Mouse (Mus musculus): ENCODE results near the gene Bcl9. TPM values are rescaled to one million over a fixed set of nuclear protein-coding genes. Genes with fewer than 3 reads are reported as not detected.

The Bcl9 gene
- total RNA-seq, 1 experiment from 2014 or later: 1.3 TPM

DNA sequence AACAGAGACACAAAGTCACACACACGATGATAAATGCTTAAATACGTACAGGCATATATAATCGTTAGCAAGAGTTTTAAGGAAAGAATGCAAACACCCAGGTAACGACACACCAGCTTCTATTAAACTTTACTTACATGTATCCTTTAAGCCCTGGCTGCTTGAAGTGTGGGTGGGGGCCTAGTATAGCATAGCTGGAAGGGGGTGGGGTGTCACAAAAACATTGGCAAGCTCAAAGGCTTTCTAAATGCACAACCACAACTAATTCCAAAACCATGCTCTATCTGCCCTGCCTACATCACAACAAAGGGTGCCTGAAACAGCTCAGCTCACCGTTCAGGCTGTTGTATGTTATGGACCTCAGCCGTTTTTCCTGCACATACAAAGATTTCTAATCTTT, 57.9 kb downstream of the Bcl9 start:
- no peak for ATAC-seq (replicated peaks; ENCODE audit: insufficient number of reproducible peaks, low FRiP score, low TSS enrichment, poor library complexity, severe bottlenecking)

DNA sequence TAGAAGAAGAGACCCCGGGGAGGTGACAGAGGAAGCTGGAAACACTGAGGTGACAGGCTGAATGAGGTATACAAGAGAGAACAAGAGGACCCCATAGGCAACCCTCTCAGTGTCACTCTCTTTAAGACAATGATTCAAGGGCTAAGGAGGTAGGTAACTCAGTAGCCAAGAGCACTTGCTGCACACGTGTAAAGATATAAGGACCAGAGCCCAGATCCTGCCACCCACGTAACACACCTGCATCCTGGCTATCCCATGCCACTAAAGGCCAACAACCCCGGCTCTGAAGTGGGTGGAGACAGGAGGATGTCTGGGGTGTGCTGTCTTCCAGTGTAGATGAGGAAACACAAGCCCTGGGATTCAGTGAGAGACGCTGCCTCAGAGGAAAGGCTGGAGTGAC, 58.4 kb downstream of the Bcl9 start:
- ATAC-seq (replicated peaks; ENCODE audit: insufficient number of reproducible peaks, low FRiP score, low TSS enrichment, poor library complexity, severe bottlenecking): no peak

DNA sequence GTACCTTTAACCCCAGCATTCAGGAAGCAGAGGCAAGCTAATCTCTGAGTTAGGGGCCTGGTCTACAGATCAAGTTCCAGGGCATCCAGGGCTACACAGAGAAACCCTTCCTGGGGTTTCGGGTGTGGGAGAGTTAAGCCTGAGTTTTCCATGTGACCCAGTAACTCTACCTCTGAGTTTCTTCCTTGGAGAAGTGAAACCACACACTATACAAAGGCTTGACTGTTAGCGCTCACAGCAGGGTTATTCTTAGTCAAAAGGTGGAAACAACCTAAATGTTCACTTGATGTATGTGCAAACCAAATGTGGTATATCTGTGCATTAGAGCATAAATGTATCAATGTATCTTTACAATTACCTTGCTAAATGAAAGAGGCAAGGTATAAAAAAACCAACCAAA, 59.2 kb downstream of the Bcl9 start:
- ATAC-seq (replicated peaks; ENCODE audit: insufficient number of reproducible peaks, low FRiP score, low TSS enrichment, poor library complexity, severe bottlenecking): no peak

DNA sequence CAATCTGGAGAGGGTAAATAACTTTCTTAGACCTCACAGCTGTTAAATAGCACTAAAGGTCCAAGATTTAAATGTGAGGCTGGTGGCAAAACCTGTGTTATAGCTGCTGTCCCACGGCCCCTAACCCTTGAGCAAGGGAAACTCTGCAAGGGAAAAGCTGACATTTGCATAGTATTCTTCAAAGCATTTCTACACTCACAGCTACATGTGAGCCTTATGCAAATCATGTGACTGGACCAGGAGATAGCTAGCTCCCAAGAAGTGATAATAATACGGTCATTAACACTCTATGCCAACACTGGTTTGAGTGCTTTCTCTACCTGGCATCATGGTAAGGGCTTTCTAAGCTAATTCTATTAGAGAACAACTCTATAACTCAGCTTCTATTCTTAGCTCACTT, 60.3 kb downstream of the Bcl9 start:
- no peak for ATAC-seq (replicated peaks; ENCODE audit: insufficient number of reproducible peaks, low FRiP score, low TSS enrichment, poor library complexity, severe bottlenecking)

DNA sequence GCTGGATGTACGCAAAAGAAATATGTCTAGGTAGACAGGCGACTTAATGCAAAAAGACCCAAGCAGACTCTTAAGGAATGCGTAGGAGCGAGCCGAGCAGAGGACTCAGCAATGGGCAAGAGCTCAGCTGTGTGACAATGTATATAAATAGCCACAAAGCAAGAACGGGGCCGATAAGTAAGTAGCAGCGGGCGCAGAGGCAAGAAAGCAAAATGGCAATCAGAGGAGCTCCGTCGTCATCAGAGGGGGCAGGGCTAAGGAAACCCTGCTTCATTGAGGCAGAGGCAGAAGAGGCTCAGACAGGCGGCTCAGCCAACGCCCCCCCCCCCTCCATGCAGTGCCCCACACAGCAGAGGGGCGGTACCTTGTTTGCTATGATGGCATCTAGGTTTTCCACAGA, 62.9 kb downstream of the Bcl9 start:
- no peak for ATAC-seq (replicated peaks; ENCODE audit: insufficient number of reproducible peaks, low FRiP score, low TSS enrichment, poor library complexity, severe bottlenecking)

DNA sequence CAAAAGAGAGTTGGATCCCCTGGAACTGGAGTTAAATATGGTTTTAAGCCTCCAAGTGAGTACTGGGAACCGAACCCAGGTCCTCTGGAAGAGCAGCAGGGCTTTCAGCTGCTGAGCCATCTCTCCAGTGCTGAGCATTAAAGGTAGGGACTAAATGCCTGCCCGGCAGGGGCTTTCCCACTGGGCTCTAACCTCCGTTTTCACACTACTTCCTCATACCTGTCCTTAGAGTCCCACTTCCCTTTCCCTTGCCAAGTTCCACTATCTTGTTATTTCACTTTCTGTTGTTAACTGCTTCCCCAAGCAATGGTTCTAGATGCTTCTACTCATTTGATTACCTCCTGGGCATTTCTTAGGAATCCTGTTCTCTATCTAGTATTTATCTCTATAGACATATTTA, 65.4 kb downstream of the Bcl9 start:
- ATAC-seq (replicated peaks; ENCODE audit: insufficient number of reproducible peaks, low FRiP score, low TSS enrichment, poor library complexity, severe bottlenecking): peak; percentile 69

DNA sequence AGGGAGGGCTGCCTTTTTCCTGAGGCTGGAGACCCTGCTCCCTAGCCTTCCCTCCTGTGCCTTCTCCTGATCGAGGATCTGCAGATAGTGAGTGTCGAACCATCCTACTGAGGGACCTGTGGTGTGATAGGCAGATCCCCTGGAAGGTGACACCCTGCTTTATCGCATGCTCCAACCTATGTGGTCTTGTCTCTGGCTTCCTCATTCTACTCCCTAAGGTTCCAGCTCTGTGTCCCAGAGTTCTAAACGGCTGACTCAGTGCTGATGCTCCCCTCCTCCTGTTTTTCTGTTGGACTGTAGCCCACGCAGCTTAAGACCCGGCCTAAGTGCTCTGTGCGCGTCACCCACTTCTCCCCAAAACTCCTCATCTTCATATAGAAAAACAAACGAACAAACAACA, 65.9 kb downstream of the Bcl9 start:
- ATAC-seq (replicated peaks; ENCODE audit: insufficient number of reproducible peaks, low FRiP score, low TSS enrichment, poor library complexity, severe bottlenecking): no peak

DNA sequence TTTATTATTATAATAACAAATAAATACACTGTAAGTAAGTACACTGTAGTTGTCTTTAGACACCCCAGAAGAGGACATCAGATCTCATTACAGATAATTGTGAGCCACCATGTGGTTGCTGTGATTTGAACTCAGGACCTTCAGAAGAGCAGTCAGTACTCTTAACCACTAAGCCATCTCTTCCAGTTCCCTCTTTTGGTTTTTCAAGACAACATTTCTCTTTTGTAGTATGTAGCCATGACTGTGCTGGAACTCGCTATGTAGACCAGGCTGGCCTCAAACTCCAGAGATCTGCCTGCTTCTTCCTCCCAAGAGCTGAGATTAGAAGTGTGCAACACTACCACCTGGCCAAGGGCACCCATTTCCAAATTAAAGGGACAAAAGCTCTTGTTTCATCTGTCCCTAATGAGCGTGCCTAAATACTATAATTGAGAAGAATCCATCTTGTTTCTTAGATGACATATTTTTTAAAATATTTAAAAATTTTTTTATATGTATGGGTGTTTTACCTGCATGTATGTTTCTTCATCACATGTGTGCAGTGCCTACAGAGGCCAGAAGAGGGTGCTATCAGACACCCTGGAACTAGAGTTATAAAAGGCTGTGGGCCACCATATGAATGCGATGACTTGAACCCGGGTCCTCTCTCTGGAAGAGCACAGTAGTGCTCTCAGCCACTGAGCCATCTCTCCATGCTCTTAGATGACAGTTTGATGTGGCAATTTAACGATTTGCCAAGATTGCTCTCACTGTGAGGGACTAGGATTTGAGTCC, 66.9 kb downstream of the Bcl9 start:
- ATAC-seq (replicated peaks; ENCODE audit: insufficient number of reproducible peaks, low FRiP score, low TSS enrichment, poor library complexity, severe bottlenecking): no peak

DNA sequence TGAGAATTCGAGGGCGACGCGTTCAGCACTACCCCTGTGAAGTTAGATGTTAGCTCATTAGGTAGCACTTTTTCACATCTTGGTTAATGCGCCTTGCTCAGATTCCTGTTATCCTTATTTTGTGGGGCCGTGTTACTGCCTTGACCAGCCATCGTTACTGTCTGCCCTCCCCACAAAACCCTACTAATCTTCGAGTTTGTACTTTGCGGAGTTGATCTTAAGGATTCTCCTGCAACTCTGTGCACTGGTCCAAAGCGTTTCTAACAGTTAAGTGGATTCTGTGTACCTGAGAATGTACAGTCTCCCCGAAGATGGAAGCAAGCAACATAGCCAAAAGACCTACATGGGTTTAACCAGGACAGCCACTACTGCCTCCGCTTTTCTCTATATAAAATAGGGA, 69.3 kb downstream of the Bcl9 start:
- ATAC-seq (replicated peaks; ENCODE audit: insufficient number of reproducible peaks, low FRiP score, low TSS enrichment, poor library complexity, severe bottlenecking): no peak

DNA sequence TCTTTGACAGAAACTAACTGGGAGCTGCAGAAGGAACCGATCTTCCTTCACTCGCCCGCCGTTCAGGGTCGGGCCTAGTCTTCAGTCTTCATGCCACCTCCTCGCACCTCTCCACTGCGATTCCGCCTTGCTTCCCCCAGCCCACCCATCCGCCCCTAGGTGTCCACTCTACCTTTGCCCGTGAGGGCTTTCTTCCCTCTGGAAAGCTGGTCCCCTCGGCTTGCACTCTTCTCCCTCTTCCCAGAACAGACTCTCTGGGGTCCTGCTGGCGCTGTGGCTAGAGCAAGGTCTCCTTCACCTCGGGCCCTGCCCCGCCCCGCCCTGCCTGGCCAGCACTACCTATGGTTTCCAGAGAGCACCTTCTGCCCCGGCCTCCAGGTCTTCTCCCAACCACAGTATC, 69.7 kb downstream of the Bcl9 start:
- ATAC-seq (replicated peaks; ENCODE audit: insufficient number of reproducible peaks, low FRiP score, low TSS enrichment, poor library complexity, severe bottlenecking): no peak; the same call in 1 of the 2 replicates

DNA sequence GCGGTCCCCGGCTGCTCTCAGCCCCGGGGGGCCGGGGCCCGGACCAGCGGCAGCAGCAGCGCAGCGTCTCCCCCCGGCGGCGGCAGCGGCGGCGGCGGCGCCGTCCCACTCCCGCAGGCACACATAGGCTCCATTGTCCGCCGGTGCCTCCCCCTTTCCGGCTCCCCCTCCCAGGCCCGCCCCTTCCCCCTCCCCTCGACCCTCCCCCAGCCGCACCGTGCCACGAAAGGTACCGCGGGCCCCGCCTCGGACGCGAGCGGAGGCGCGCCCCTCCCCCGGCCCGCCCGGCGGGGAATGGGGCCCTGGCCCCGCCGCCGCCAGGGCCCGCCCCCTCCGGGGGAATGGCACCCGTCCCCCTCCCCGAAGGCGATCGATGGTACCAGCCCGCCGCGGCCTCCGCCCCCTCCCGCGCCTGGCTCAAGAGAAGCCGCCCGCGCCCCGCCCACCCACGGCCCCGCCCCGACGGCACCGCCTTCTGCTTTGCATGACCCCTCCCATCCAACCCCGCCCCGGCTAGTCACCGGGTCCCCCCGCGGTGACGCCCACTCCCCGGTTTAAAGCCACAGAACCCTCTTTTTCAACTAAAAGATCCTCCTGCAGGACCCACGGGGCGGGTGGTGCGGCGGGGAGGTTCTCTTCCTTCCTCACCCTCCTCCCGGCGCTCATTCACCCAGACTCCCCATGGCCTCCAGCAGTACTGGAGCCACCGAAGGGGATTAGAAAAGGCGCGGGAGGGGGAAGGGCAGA, 70.3 kb downstream of the Bcl9 start:
- peak; percentile 84 for ATAC-seq (replicated peaks; ENCODE audit: insufficient number of reproducible peaks, low FRiP score, low TSS enrichment, poor library complexity, severe bottlenecking)

DNA sequence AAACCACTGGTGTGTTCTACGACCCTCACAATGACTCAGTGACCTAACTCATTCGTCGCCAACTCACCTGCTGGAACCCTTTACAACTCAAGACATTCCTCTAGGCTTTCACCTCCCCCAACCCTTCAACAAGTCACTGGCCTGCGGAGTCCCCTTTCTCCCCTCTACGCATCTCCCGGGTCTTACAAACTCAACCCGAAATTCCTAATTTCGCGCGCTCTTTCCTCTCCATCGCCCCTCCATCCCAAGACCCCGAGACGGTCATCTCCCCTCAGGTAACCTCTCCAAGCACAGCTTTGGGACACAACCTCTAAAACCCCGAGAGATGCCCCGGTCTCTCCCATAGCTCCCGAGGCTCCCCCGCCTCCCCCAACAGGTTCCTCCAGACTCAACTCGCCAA, 71.0 kb downstream of the Bcl9 start:
- ATAC-seq (replicated peaks; ENCODE audit: insufficient number of reproducible peaks, low FRiP score, low TSS enrichment, poor library complexity, severe bottlenecking): no peak

DNA sequence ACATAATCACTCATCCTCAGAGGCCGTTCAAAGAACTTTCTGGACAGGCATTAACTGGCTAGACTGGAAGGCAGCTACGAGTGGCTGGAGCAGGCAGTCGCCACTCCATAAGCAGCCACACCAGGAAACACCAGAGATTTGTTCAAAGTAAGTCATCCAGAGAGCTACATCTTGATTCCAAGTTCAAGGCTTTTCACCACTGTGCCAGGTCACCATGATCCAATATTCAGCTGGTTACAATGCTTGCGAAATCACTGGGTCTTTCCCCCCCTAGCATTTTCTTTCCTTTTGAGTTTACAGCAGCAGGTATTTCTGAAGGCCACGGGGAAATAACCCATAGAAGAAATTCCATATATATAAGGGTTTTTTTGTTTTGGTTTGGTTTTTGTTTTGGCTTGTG, 72.5 kb downstream of the Bcl9 start:
- no peak for ATAC-seq (replicated peaks; ENCODE audit: insufficient number of reproducible peaks, low FRiP score, low TSS enrichment, poor library complexity, severe bottlenecking)

DNA sequence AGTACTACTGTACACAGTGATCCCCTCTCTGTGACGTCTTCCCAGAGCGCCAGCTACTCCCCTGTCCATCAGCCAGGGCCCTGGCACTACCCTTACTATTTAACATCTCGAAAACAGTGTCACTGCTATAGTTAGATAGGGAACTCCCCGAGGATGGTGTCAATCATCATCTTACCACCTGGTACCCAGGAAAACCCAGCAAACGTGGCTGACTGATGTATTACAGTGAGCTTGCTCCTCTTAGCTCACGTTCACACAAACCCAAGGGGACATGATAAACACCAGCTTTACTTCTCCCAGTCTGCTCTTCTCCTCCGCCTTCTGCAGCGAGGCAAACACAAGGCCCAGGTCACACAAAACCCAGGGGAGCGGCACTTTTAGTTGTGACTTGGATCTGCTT, 74.5 kb downstream of the Bcl9 start:
- no peak for ATAC-seq (replicated peaks; ENCODE audit: insufficient number of reproducible peaks, low FRiP score, low TSS enrichment, poor library complexity, severe bottlenecking)

DNA sequence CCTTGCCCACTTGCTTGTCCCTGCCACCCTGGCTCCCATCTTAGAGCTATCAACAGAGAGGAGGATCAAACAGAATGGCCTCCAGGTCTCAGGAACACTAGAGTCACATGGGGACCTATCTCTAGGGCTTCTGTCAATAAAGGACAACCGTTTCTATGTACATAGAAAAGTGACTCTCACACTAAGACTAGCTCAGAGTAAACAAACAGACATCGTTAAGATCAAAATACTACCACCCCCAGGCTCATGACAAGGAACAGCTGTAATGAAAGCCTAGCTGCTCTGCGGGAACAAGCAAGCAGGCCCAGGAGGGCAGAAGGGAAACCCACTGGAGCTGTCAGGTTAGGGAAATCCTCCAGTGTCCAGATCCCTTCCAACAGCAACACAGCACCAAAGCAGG, 82.2 kb downstream of the Bcl9 start:
- ATAC-seq (replicated peaks; ENCODE audit: insufficient number of reproducible peaks, low FRiP score, low TSS enrichment, poor library complexity, severe bottlenecking): no peak

DNA sequence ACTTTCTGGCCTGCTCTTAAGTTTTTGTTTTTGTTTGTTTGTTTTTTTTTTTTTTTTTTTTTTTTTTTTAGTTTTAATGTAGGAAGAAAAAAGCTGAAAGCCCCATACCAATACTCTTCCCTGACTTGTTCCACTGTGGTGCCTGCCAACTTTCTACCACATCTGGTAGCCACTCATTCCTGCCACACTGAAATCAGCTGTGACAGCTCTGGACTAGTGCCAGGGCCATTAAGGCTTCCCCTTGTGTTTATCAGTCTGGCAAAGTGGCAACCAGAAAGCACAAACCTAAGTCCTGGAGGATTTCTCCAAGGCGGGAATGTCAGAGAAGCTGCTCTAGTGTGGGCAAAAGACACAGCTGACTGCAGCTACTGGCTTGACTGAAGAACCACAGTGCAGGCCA, 83.3 kb downstream of the Bcl9 start:
- ATAC-seq (replicated peaks; ENCODE audit: insufficient number of reproducible peaks, low FRiP score, low TSS enrichment, poor library complexity, severe bottlenecking): no peak

DNA sequence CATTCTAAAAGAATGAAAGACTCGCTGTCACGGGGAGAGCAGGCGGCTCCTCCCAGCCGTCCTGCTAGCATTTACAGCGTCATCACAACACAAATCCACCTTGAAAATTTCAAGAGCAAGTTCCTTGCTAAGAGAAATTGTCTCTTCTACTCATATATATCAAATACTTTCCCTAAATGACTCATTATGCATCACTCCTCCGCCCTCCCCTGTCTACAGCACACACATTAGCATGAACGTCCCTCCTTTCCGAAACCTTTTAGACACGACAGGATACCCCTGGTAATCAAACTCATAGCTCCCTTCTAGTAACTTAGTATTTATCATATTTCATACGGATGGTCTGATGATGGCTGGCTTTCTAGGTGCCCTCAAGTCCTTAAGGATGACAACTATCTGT, 83.8 kb downstream of the Bcl9 start:
- ATAC-seq (replicated peaks; ENCODE audit: insufficient number of reproducible peaks, low FRiP score, low TSS enrichment, poor library complexity, severe bottlenecking): no peak

DNA sequence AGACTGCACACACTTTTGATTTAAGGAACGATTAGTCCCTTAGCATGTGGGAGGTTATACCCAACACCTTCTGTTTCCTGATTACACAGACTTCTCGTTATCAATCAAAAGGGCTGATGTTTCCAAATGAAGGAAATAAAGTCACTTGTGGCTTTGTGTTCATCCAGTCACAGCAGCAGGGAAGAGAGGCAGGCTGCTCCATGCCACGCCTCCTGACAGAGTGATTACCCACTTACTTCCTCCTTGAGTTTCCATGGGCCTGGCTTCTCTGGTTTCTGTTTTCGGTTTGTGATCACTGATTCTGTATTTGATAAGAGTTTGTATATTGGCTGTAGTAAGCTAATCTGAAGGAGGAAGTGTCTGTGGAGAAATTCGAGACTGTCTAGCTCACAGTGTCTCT, 86.5 kb downstream of the Bcl9 start:
- ATAC-seq (replicated peaks; ENCODE audit: insufficient number of reproducible peaks, low FRiP score, low TSS enrichment, poor library complexity, severe bottlenecking): peak; percentile 60

DNA sequence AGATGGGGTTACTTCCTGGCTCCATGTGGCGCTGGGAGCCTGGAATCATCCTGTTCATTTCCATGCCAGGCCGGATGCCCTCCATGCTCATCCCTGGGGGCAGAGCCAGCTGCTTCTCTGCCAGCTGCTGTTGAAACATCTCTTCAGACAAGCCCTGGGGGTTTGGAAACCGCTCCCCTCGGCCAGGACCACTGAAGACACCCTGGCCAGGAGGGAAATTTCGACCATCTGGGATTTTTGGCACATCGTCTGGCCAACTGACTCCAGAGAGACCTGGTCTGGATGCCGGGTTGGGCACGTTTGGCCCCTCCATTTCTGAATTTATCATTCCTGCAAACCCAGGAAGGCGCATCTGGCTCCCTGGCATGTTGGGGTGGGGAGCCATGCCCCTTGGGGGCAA, 88.4 kb downstream of the Bcl9 start:
- ATAC-seq (replicated peaks; ENCODE audit: insufficient number of reproducible peaks, low FRiP score, low TSS enrichment, poor library complexity, severe bottlenecking): no peak

DNA sequence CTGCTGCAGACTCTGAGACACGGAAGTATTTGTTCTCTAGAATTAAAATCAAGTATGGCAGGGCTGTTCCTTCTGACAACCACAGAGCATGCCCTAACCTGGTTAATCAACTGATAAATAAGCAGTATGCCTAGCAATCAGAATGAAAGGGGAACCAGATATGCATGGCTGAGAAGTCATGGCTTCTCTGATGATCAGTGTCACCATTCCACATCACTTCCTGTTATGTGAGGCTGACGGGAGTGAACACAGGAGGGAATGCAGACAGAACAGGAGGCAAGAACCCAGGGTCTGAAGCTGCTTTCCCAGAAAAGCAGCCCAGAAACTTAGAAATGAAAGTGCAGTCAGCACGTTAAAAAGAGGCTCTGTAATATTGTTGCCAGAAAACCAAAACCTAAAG, 91.2 kb downstream of the Bcl9 start:
- ATAC-seq (replicated peaks; ENCODE audit: insufficient number of reproducible peaks, low FRiP score, low TSS enrichment, poor library complexity, severe bottlenecking): no peak
